8 mouse cellular contexts compared by ENCODE assay signal in genomic region chr4:119492291-119492932, GRCm38 (mm10). TPM values are rescaled to one million over a fixed set of nuclear protein-coding genes. Genes with fewer than 3 reads are reported as not detected.
DNase-seq lines count a peak whose midpoint lies in the region; ATAC-seq lines count a peak whose summit lies in the region.

Gene Rimkla, minus strand, starts transcription at chr4:119492628.

- H3K27ac ChIP-seq in hindbrain, embryonic 11.5 days (ENCODE audit: low read depth, low read length): peak within 1 kb of the TSS; percentile 65
- no peak within 1 kb of the TSS for H3K27ac ChIP-seq in lung, embryonic 15.5 days

- H3K4me2 ChIP-seq in hindbrain, embryonic 11.5 days (replicated peaks; ENCODE audit: low read depth, low read length): peak within 1 kb of the TSS; percentile 91
- H3K4me2 ChIP-seq in lung, embryonic 15.5 days: peak within 1 kb of the TSS; percentile 92

- WGBS in hindbrain, embryonic 11.5 days: under 1% methylated on average over 70 of the region's 77 CpGs
- under 1% methylated on average over 72 of the region's 77 CpGs for WGBS in lung, embryonic 15.5 days

- H3K4me3 ChIP-seq in hindbrain, embryonic 11.5 days (ENCODE audit: low read depth, low read length): peak within 1 kb of the TSS; percentile 54
- H3K4me3 ChIP-seq in lung, embryonic 15.5 days: peak within 1 kb of the TSS; percentile 53

- peaks cover 6% of the 10 kb centered on the region; the same call in 1 of the 2 replicates for H3K27me3 ChIP-seq in hindbrain, embryonic 11.5 days (ENCODE audit: control insufficient read depth, insufficient read depth, low read length)
- peaks cover 45% of the 10 kb centered on the region for H3K27me3 ChIP-seq in lung, embryonic 15.5 days

- H3K9me3 ChIP-seq in hindbrain, embryonic 11.5 days (ENCODE audit: control insufficient read depth, low read length): no peaks in the 10 kb centered on the region
- no peaks in the 10 kb centered on the region for H3K9me3 ChIP-seq in lung, embryonic 15.5 days

- H3K9ac ChIP-seq in hindbrain, embryonic 11.5 days (ENCODE audit: low read depth, low read length): peak within 1 kb of the TSS; percentile 57
- peak within 1 kb of the TSS; percentile 25; the same call in 1 of the 2 replicates for H3K9ac ChIP-seq in lung, embryonic 15.5 days

- ATAC-seq in hindbrain, embryonic 11.5 days (ENCODE audit: low FRiP score): peak; percentile 93
- peak; percentile 81 for ATAC-seq in lung, embryonic 15.5 days (ENCODE audit: borderline replicate concordance, extremely low read depth, low FRiP score, low TSS enrichment)

- peak; percentile 79 for DNase-seq in Muller cell, postnatal 12 days (ENCODE audit: inconsistent ontology term)
- peak; percentile 84 to 88 for DNase-seq in cerebellum, postnatal 10 days
- DNase-seq in frontal cortex, postnatal 14 days (ENCODE audit: low spot score in 2 of 2): peak; percentile 18 to 53
- peak; percentile 82 for DNase-seq in hindbrain, embryonic 11.5 days (ENCODE audit: low spot score)
- peak; percentile 63 to 78 for DNase-seq in layer of hippocampus, postnatal 10 days (ENCODE audit: low spot score in 2 of 2)
- DNase-seq in ovary, postnatal 14 days (ENCODE audit: low spot score): peak; percentile 40
- DNase-seq in thymus, postnatal 10 days (ENCODE audit: low spot score in 2 of 2): peak; percentile 46 to 65

- no peaks in the 10 kb centered on the region for H3K4me1 ChIP-seq in hindbrain, embryonic 11.5 days (replicated peaks; ENCODE audit: control insufficient read depth, insufficient read depth, low read length)
- peaks cover 4% of the 10 kb centered on the region; the same call in 1 of the 2 replicates for H3K4me1 ChIP-seq in lung, embryonic 15.5 days

- no peaks in the 10 kb centered on the region for H3K36me3 ChIP-seq in hindbrain, embryonic 11.5 days (ENCODE audit: control insufficient read depth, insufficient read depth, low read length)
- H3K36me3 ChIP-seq in lung, embryonic 15.5 days: no peaks in the 10 kb centered on the region

RNA-seq across cellular contexts. Expression of gene Rimkla, which starts in this region (rescaled TPM):
- polyA plus RNA-seq in hindbrain, embryonic 11.5 days (2014; fragmentation: Nextera tagmentation; extraction: Ambion mirVana): 5.7 and 8.1 TPM in 2 replicates
- 10 to 100 TPM; 25.4 to 29.5 TPM for total RNA-seq in layer of hippocampus, postnatal 10 days (2021)
- 1.0 and 1.2 TPM in 2 replicates for polyA plus RNA-seq in lung, embryonic 15.5 days (2015; fragmentation: Nextera tagmentation; extraction: Ambion mirVana)

Comparison
In these comparisons a context has a peak if more than half of its experiments do, and no peak if none do; other contexts are left out.
1. DNase-seq: peak in every context shown above with its lines; median percentile 86 in cerebellum, postnatal 10 days; 82 in hindbrain, embryonic 11.5 days; 79 in Muller cell, postnatal 12 days; 70 in layer of hippocampus, postnatal 10 days; 56 in thymus, postnatal 10 days; 40 in ovary, postnatal 14 days; 36 in frontal cortex, postnatal 14 days.